In genomic region chr6:120115443-120115842, GRCm38 (mm10) we compare ENCODE assay signal across 15 mouse cellular contexts. TPM values are rescaled to one million over a fixed set of nuclear protein-coding genes. Genes with fewer than 3 reads are reported as not detected.
DNase-seq lines count a peak whose midpoint lies in the region; ATAC-seq and TF ChIP-seq lines count a peak whose summit lies in the region.
"Had no signal": no experiment of that assay in that cellular context is flagged by ENCODE, and none has a peak within 500 bp of the region (broad histone marks: within the 10 kb centered on the region; RNA-seq: fewer than 3 reads in every experiment).

No protein-coding gene starts in this region.

- H3K36me3 ChIP-seq in heart, embryonic 14.5 days (ENCODE audit: control insufficient read depth, insufficient read depth, low read length), result no peaks in the 10 kb centered on the region
- no peaks in the 10 kb centered on the region for H3K36me3 ChIP-seq in lung, embryonic 15.5 days
- no peaks in the 10 kb centered on the region for H3K36me3 ChIP-seq in embryonic facial prominence, embryonic 12.5 days
- no peaks in the 10 kb centered on the region for H3K36me3 ChIP-seq in myocyte (ENCODE audit: control insufficient read depth, insufficient read depth)
- H3K36me3 ChIP-seq: forebrain, embryonic 15.5 days; hindbrain, embryonic 10.5 days; intestine, embryonic 15.5 days had no signal

- no peaks in the 10 kb centered on the region for H3K79me2 ChIP-seq in myocyte (ENCODE audit: control insufficient read depth, insufficient read depth)

- H3K4me3 ChIP-seq in heart, embryonic 14.5 days (ENCODE audit: control insufficient read depth in 1 of 2, insufficient read depth in 1 of 2, low read depth in 1 of 2, low read length in 2 of 2), result no peak overlapping the region
- H3K4me3 ChIP-seq in lung, embryonic 15.5 days, result no peak overlapping the region
- H3K4me3 ChIP-seq in embryonic facial prominence, embryonic 12.5 days, result no peak overlapping the region
- peak overlapping the region; percentile 1 for H3K4me3 ChIP-seq in myocyte
- H3K4me3 ChIP-seq: forebrain, embryonic 15.5 days; hindbrain, embryonic 10.5 days; intestine, embryonic 15.5 days had no signal

- H3K27me3 ChIP-seq in heart, embryonic 14.5 days (ENCODE audit: control insufficient read depth, insufficient read depth, low read length), result no peaks in the 10 kb centered on the region
- no peaks in the 10 kb centered on the region for H3K27me3 ChIP-seq in lung, embryonic 15.5 days
- H3K27me3 ChIP-seq in embryonic facial prominence, embryonic 12.5 days, result no peaks in the 10 kb centered on the region
- no peaks in the 10 kb centered on the region for H3K27me3 ChIP-seq in myocyte (ENCODE audit: control insufficient read depth, insufficient read depth, insufficient read length)
- H3K27me3 ChIP-seq: forebrain, embryonic 15.5 days; intestine, embryonic 15.5 days had no signal

- peaks cover 19 to 42% of the 10 kb centered on the region in 2 experiments for H3K4me1 ChIP-seq in heart, embryonic 14.5 days (ENCODE audit: control insufficient read depth in 2 of 2, insufficient read depth in 2 of 2, low read length in 2 of 2)
- H3K4me1 ChIP-seq in lung, embryonic 15.5 days, result peaks cover 30% of the 10 kb centered on the region
- H3K4me1 ChIP-seq in embryonic facial prominence, embryonic 12.5 days, result peaks cover 20% of the 10 kb centered on the region; the same call in 1 of the 2 replicates

- no peak for TF ChIP-seq POLR2A in myocyte (IDR thresholded peaks at IDR 0.05; ENCODE audit: insufficient read length, low read depth)

- 61% methylated on average over 3 of the region's 3 CpGs for WGBS in heart, embryonic 14.5 days
- 62% methylated on average over 3 of the region's 3 CpGs for WGBS in lung, embryonic 15.5 days
- WGBS in embryonic facial prominence, embryonic 12.5 days, result 47% methylated on average over 3 of the region's 3 CpGs

- H3ac ChIP-seq in myocyte (ENCODE audit: control insufficient read depth, insufficient read length), result no peak overlapping the region

- H3K9ac ChIP-seq in heart, embryonic 14.5 days (ENCODE audit: low read length), result peak overlapping the region; percentile 50
- H3K9ac ChIP-seq in lung, embryonic 15.5 days, result no peak overlapping the region
- H3K9ac ChIP-seq in embryonic facial prominence, embryonic 12.5 days, result no peak overlapping the region
- H3K9ac ChIP-seq: forebrain, embryonic 15.5 days; intestine, embryonic 15.5 days; liver, embryonic 14.5 days had no signal

- no peak for ATAC-seq in heart, embryonic 14.5 days (ENCODE audit: insufficient number of reproducible peaks, insufficient read depth, low FRiP score, low read depth)
- no peak for ATAC-seq in lung, embryonic 15.5 days (ENCODE audit: borderline replicate concordance, extremely low read depth, low FRiP score, low TSS enrichment)
- no peak for ATAC-seq in embryonic facial prominence, embryonic 12.5 days (ENCODE audit: insufficient number of reproducible peaks, insufficient read depth, low FRiP score, low TSS enrichment)
- ATAC-seq: activated CD4-positive, CD25-positive, alpha-beta regulatory T cell, adult 4 months; forebrain, embryonic 15.5 days; intestine, embryonic 15.5 days had no signal

- intact Hi-C loops in heart, postnatal 10 days (cut with DNase I), result loop anchor here (2.0 kb wide), 2 partner anchors 31 to 77 kb away; no protein-coding TSS in a partner anchor

- H3K9me3 ChIP-seq in heart, embryonic 14.5 days (ENCODE audit: control insufficient read depth, low read length), result no peaks in the 10 kb centered on the region
- no peaks in the 10 kb centered on the region for H3K9me3 ChIP-seq in lung, embryonic 15.5 days
- H3K9me3 ChIP-seq in embryonic facial prominence, embryonic 12.5 days, result no peaks in the 10 kb centered on the region
- H3K9me3 ChIP-seq: forebrain, embryonic 15.5 days; hindbrain, embryonic 10.5 days; intestine, embryonic 15.5 days had no signal

- no peak overlapping the region for H3K4me2 ChIP-seq in heart, embryonic 14.5 days (ENCODE audit: low read length)
- H3K4me2 ChIP-seq in lung, embryonic 15.5 days, result no peak overlapping the region
- no peak overlapping the region for H3K4me2 ChIP-seq in embryonic facial prominence, embryonic 12.5 days (replicated peaks)
- H3K4me2 ChIP-seq in myocyte (ENCODE audit: low read depth), result peak overlapping the region; percentile 54
- H3K4me2 ChIP-seq: forebrain, embryonic 15.5 days; intestine, embryonic 15.5 days had no signal

- H3K27ac ChIP-seq in heart, embryonic 14.5 days (replicated peaks in 1 of 2; ENCODE audit: control insufficient read depth in 1 of 2, insufficient read depth in 1 of 2, low read depth in 2 of 2, low read length in 2 of 2), result peak overlapping the region; percentile 60 to 93
- peak overlapping the region; percentile 73; the same call in 1 of the 2 replicates for H3K27ac ChIP-seq in lung, embryonic 15.5 days
- H3K27ac ChIP-seq in embryonic facial prominence, embryonic 12.5 days, result peak overlapping the region; percentile 79; the same call in 1 of the 2 replicates
- H3K27ac ChIP-seq: forebrain, embryonic 15.5 days; liver, embryonic 14.5 days had no signal

- no peak for DNase-seq in heart, postnatal 10 days
- DNase-seq in lung, adult 18-20 months, result no peak
- DNase-seq in right cerebral cortex, adult 2 months (ENCODE audit: low spot score in 2 of 2), result no peak
- DNase-seq: cerebellum, adult 11-12 months; right cerebral cortex, postnatal 14 days had no signal

TF ChIP-seq in myocyte, 11 proteins besides CTCF, POLR2A, EP300 and RAD21:
- TF ChIP-seq TCF12 (IDR thresholded peaks at IDR 0.05; ENCODE audit: insufficient read depth, poor library complexity, severe bottlenecking), result no peak
- TF ChIP-seq TCF3 (IDR thresholded peaks at IDR 0.05; ENCODE audit: insufficient read length, low read depth), result no peak
- TF ChIP-seq E2F4 (IDR thresholded peaks at IDR 0.05; ENCODE audit: insufficient read depth), result no peak
- TF ChIP-seq USF1 (IDR thresholded peaks at IDR 0.05; ENCODE audit: low read depth), result no peak
- no peak for TF ChIP-seq MAX (IDR thresholded peaks at IDR 0.05; ENCODE audit: low read depth)
- no peak for TF ChIP-seq REST (IDR thresholded peaks at IDR 0.05; ENCODE audit: insufficient read depth, insufficient read length)
- TF ChIP-seq MYOD1 (IDR thresholded peaks at IDR 0.05; ENCODE audit: control insufficient read depth in 1 of 3, insufficient read length in 2 of 3, low read depth in 2 of 3), result no peak
- no peak for TF ChIP-seq SRF (IDR thresholded peaks at IDR 0.05; ENCODE audit: control insufficient read depth, insufficient read length, low read depth)
- no peak for TF ChIP-seq MYOG (IDR thresholded peaks at IDR 0.05; ENCODE audit: control insufficient read depth in 1 of 3, insufficient read depth in 1 of 3, insufficient read length in 2 of 3, low read depth in 2 of 3)
- TF ChIP-seq CEBPB (IDR thresholded peaks at IDR 0.05; ENCODE audit: insufficient read depth, poor library complexity, severe bottlenecking), result no peak
- no peak for TF ChIP-seq POLR2AphosphoS2 (IDR thresholded peaks at IDR 0.05; ENCODE audit: insufficient read length, low read depth)
TF ChIP-seq in myocyte: peak in this region for 0.

RNA-seq across cellular contexts. Expression of gene Ninj2, which starts 22.3 kb away (rescaled TPM):
- not detected in 2 replicates for polyA plus RNA-seq in heart, embryonic 14.5 days (2014; fragmentation: Nextera tagmentation; extraction: Ambion mirVana)
- not detected for total RNA-seq in heart, postnatal 10 days (2021)
- polyA plus RNA-seq in lung, embryonic 15.5 days (2015; fragmentation: Nextera tagmentation; extraction: Ambion mirVana), result 0.26 and 0.62 TPM in 2 replicates
- polyA plus RNA-seq in embryonic facial prominence, embryonic 12.5 days (2016; fragmentation: Nextera tagmentation; extraction: Ambion mirVana), result not detected in 2 replicates
- polyA plus RNA-seq in myocyte (2012; fragmentation: generic; extraction: Trizol), result 0.05 TPM
- total RNA-seq: gastrocnemius, adult 18-20 months had no signal
- polyA plus RNA-seq: forebrain, embryonic 15.5 days; hindbrain, embryonic 10.5 days; intestine, embryonic 15.5 days had no signal
